Mouse (Mus musculus) kidney, adult 2 months (tissue): Measurements from ENCODE around the gene Plin5. TPM values are rescaled to one million over a fixed set of nuclear protein-coding genes. Genes with fewer than 3 reads are reported as not detected.

Experiments used
- DNase-seq: peaks from one replicate; pipeline ENCODE4 v3.0.0; 2021
- H3K27ac ChIP-seq: fragments of 200-500 bp; 2 replicates; pipeline ENCODE4 v1.5.1; 2012; ENCODE audit warnings: low read depth, low read length, control low read depth, inconsistent platforms; ENCODE audit not compliant: insufficient read depth
- H3K27me3 ChIP-seq: fragments of 200-500 bp; replicated peaks from 2 replicates; pipeline ENCODE4 v1.6.1; 2012; ENCODE audit warnings: mild to moderate bottlenecking, moderate library complexity, low read length, inconsistent platforms; ENCODE audit not compliant: control insufficient read depth, insufficient read depth
- H3K36me3 ChIP-seq: fragments of 200-500 bp; 2 replicates; pipeline ENCODE4 v1.6.1; 2012; ENCODE audit warnings: mild to moderate bottlenecking, moderate library complexity, low read length, inconsistent platforms; ENCODE audit not compliant: control insufficient read depth, insufficient read depth
- H3K4me1 ChIP-seq: fragments of 200-500 bp; 2 replicates; pipeline ENCODE4 v1.6.1; 2011; ENCODE audit warnings: low read length; ENCODE audit not compliant: control insufficient read depth, insufficient read depth
- H3K4me3 ChIP-seq: fragments of 200-500 bp; 2 replicates; pipeline ENCODE4 v1.5.1; 2011; ENCODE audit warnings: mild to moderate bottlenecking, low read depth, low read length, control low read depth; ENCODE audit not compliant: insufficient read depth
- CTCF ChIP-seq: fragments of 200-500 bp; conservative IDR thresholded peaks from 2 replicates; pipeline ENCODE4 v1.5.1; 2011; ENCODE audit warnings: low read depth, mild to moderate bottlenecking, control low read depth, low read length, moderate library complexity, mixed read lengths; ENCODE audit not compliant: insufficient read depth, insufficient read length
- POLR2A ChIP-seq: fragments of 200-500 bp; IDR thresholded peaks from one replicate; pipeline ENCODE4 v1.6.1; 2011; ENCODE audit warnings: low read depth, low read length, control low read depth
- WGBS: fragments of 180-500 bp; shearing (Covaris S2); methylation state at CpG from one replicate; pipeline ENCODE4 v1.1.7; 2018; 5-methylcytosine and 5-hydroxymethylcytosine counted together
- polyA plus RNA-seq: library from polyadenylated mRNA; depleted of rRNA; stranded (reverse); fragments of >200 nt; gene quantifications from 2 replicates; pipeline ENCODE4 v1.2.3, GENCODE M21; 2012; rRNA removed

The Plin5 gene
- polyA plus RNA-seq, 1 experiment: 10.1 TPM

GRCm38 (mm10) chr17:56062081-56062480 is 55.3 kb downstream of the Plin5 start:
- H3K36me3 ChIP-seq: no peaks in the 10 kb centered on the region
- no peak for DNase-seq
- no peak overlapping the region for H3K4me3 ChIP-seq
- H3K27ac ChIP-seq: no peak overlapping the region
- TF ChIP-seq POLR2A (no peak), CTCF (no peak)
- no peaks in the 10 kb centered on the region for H3K4me1 ChIP-seq
- 88% methylated on average over 7 of the region's 7 CpGs for WGBS
- no peaks in the 10 kb centered on the region for H3K27me3 ChIP-seq

Other genes starting within 250 kb of the Plin5 start
- gene Zfp119a, start 238.7 kb downstream of the Plin5 start, polyA plus RNA-seq: 0.37 and 0.56 TPM in 2 replicates
- 0.86 and 1.9 TPM in 2 replicates for gene Zfp959, start 225.5 kb downstream of the Plin5 start, polyA plus RNA-seq
- gene Zfp119b, start 168.1 kb downstream of the Plin5 start, polyA plus RNA-seq: 0.46 and 0.69 TPM in 2 replicates
- 3.1 and 3.5 TPM in 2 replicates for gene Ebi3, start 165.0 kb downstream of the Plin5 start, polyA plus RNA-seq
- gene Yju2, start 158.5 kb downstream of the Plin5 start, polyA plus RNA-seq: 7.2 and 7.7 TPM in 2 replicates
- gene Shd, start 147.1 kb downstream of the Plin5 start, polyA plus RNA-seq: 22.4 and 31.3 TPM in 2 replicates
- 0.36 and 0.48 TPM in 2 replicates for gene Fsd1, start 131.1 kb downstream of the Plin5 start, polyA plus RNA-seq
- gene Stap2, start 112.0 kb downstream of the Plin5 start, polyA plus RNA-seq: 20.1 and 22.6 TPM in 2 replicates
- gene Mpnd, start 111.9 kb downstream of the Plin5 start, polyA plus RNA-seq: 98.3 and 116 TPM in 2 replicates
- gene Sh3gl1, start 81.0 kb downstream of the Plin5 start, polyA plus RNA-seq: 48.7 and 56.7 TPM in 2 replicates
- gene Chaf1a, start 77.2 kb downstream of the Plin5 start, polyA plus RNA-seq: 1.0 and 1.2 TPM in 2 replicates
- 75.6 and 90.3 TPM in 2 replicates for gene Ubxn6, start 42.6 kb downstream of the Plin5 start, polyA plus RNA-seq
- 29.1 and 33.5 TPM in 2 replicates for gene Hdgfl2, start 38.0 kb downstream of the Plin5 start, polyA plus RNA-seq
- 14.4 and 23.3 TPM in 2 replicates for gene Plin4, start 7.8 kb downstream of the Plin5 start, polyA plus RNA-seq
- gene Lrg1, start 4.4 kb upstream of the Plin5 start, polyA plus RNA-seq: 9.9 and 16.1 TPM in 2 replicates
- 3.8 and 4.1 TPM in 2 replicates for gene Sema6b, start 22.7 kb upstream of the Plin5 start, polyA plus RNA-seq
- gene Tnfaip8l1, start 44.9 kb upstream of the Plin5 start, polyA plus RNA-seq: 1.7 and 2.7 TPM in 2 replicates
- gene Mydgf, start 66.3 kb upstream of the Plin5 start, polyA plus RNA-seq: 60.6 and 71.7 TPM in 2 replicates
- 35.6 and 40.9 TPM in 2 replicates for gene Dpp9, start 101.3 kb upstream of the Plin5 start, polyA plus RNA-seq
- gene Fem1a, start 139.2 kb upstream of the Plin5 start, polyA plus RNA-seq: 23.7 and 28.2 TPM in 2 replicates
- gene Ticam1, start 159.2 kb upstream of the Plin5 start, polyA plus RNA-seq: 33.3 and 34.7 TPM in 2 replicates
- 34.8 and 43.1 TPM in 2 replicates for gene Plin3, start 175.3 kb upstream of the Plin5 start, polyA plus RNA-seq
- gene Arrdc5, start 182.7 kb upstream of the Plin5 start, polyA plus RNA-seq: not detected in 2 replicates
- gene Uhrf1, start 185.7 kb upstream of the Plin5 start, polyA plus RNA-seq: 1.2 and 2.3 TPM in 2 replicates
- 21.6 and 24.9 TPM in 2 replicates for gene Kdm4b, start 208.5 kb upstream of the Plin5 start, polyA plus RNA-seq